Mouse (Mus musculus): ENCODE results near the gene Piezo1. TPM values are rescaled to one million over a fixed set of nuclear protein-coding genes. Genes with fewer than 3 reads are reported as not detected.

The Piezo1 gene
- total RNA-seq, 2 experiments from 2014 or later, result 6.5 to 7.6 TPM

DNA sequence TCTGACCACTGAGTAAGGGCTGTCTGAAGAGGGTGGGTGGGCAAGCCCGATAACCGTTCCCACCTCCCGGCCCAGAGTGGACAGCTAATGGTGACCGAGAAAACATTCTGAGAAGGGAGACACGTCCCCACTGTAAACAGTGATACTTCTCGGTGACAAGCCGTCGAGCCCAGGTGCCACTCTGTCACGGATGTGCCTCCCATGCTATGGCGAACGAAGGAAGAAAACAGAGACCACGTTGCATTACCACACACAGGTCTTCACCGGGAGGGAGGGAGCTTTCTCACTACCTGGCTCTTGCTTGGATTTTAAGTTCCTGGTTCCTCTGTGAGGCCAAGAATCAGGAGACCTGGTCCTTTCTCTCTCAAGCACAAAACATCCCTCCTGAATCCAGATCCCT is 2.8 kb downstream of the Piezo1 start:
- intact Hi-C loops (cut with DNase I), result no loop called here
- no peak for DNase-seq (ENCODE audit: low spot score in 2 of 2)

DNA sequence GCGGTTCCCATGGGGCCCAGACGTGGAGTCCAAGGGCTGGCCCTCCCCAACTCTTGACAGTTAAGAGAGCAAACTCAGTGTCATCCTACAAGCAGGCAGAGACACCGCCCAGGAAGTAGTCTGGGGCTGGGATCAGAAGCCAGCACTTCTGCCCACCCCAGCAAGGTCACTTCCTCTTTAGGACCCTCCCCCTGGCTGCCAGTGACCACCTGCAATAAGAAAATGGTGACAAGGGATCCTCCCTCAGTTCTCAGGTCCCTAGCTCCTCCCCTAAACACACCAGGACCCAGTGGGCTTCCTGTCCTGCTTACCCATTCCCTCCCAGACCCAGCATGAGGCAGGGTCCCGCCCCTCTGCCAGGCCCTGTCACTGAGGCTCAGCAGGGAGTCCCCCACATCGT is 3.3 kb downstream of the Piezo1 start:
- intact Hi-C loops (cut with DNase I), result no loop called here
- no peak for DNase-seq (ENCODE audit: low spot score in 2 of 2)

DNA sequence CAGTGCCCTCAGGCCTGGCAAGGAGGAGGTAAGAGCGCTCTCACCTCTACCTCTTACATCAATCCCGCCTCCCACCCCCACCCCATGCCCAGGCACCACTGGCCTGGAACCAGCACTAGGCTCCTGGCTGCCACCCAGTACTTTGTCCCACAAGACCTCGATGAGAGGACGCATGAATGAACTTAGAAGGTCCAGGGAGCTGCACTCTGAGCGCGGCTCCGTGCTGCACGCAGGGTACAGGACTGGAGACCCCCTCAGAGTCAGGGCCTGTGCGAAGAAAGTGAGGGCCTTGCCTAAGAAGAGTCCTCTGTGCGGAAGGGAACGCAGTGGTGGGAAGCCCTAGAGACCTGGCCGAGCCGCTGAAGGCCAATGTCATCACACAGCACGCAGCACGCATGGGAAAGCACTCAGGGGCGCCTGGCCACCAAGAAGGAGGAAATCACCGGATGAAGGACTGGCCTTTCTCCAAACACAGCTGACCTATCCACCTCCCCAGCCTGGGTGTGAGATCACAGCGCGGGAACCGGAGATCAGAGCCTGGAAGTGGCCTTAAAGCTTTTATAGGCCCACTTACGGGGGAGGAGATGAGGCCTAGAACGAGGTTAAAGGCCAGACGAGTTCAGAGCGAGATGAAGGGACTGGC is 4.2 kb downstream of the Piezo1 start:
- no peak for DNase-seq (ENCODE audit: low spot score in 2 of 2)
- intact Hi-C loops (cut with DNase I), result no loop called here

DNA sequence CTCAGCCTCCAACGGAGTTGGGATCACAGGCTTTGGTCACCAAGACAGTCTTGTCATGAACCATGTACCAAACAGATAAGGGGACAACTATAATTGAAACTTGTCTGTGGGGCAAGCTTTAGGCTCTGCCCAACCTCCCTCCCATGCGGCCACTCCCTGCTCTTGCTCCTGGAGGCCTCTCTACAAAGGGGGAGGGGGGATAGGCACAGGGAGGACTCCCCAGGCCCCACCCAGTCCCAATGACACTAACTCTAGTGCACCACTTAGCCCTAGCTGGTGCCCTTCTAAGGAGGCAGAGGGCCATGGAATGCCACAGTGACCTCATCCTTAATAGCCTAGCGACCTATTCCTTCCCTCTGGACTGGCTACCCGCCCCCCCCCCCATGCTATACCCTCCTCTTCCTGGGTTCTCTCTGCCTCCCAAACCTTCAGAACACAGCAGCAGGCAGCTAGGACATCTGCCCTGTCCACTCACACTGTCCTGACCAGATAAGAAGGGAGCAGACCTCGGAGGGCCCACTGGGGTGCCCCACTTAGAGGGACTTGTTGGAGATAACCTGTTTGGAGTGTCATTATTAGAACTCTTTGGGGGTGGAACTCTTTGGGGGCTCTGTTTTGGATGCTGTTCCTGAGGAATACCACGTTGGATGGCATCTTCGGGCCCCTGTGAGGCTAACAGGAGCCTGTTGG is 4.9 kb downstream of the Piezo1 start:
- no peak for DNase-seq (ENCODE audit: low spot score in 2 of 2)
- intact Hi-C loops (cut with DNase I), result no loop called here

DNA sequence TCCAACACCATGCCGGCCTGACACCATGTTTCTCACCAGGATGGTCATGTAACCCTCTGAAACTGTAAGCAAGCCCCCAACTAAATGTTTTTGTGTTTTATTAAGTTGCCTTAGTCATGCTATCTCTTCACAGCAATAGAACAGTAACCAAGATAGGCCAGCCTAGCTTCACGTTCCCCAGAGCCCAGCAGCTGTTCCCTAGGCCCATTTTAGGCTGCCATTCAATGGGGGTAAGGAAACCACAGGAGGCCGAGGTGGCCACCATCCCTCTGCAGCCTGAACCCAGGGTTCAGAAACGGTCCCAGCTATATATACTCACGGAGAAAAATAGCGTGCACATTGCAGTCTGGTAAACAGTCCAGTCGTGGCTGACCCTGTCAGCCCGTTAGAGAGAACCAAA is 7.0 kb downstream of the Piezo1 start:
- intact Hi-C loops (cut with DNase I), result no loop called here
- no peak for DNase-seq (ENCODE audit: low spot score in 2 of 2)

DNA sequence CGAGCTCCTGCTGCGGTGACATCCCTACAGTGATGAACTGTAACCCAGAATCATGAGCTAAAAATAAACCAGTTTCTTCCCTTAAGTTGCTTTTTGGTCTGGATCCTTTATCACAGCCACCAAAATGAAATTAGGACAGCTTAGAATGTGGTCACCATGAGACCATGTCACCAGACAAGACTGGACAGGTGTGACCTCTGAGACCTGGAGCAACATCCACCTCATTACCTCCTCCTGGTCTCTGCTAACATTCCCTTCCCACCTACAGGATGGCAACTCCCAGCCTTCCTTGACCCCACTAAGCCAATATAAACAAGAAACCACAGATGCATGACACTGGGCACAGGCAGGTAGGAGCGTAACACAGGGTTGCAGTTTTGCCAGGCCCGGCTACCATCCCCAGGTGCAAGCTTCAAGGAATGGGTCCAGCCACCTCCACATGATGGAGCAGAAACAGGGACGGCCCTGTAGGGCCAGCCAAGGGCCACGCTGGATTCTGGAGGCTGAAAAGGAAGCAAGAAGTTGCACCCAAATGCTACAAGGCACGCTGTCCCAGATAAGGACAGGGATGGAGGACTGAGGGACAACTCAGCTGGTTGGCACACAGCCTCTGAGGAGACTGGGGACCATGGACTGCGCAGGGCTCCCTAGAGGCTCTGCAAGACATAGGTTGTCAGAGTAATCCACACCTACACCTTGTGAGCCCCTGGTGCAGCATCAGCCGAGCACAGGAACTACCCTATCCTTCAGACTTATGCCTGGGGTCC is 12.6 kb downstream of the Piezo1 start:
- DNase-seq (ENCODE audit: low spot score in 2 of 2), result no peak
- intact Hi-C loops (cut with DNase I), result no loop called here

DNA sequence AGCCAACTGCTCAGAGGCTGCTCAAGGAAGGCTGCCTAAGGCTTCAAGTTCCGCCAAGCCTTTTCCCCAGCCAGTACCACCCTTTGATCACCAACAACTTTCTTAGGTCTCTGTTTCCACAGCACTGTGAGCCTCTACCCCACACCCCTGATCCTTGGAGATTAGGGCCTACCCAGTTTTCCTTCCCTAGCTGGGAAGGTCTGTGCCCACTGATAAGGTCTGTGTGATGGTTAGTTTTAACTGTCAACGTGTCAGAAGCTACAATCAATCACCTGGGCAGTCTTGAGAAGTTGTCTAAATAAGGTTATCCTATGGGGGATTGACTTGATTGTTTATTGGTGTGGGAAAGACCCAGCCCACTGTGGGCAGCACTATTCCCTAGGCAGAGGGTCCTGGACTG is 13.3 kb downstream of the Piezo1 start:
- no peak for DNase-seq (ENCODE audit: low spot score in 2 of 2)
- intact Hi-C loops (cut with DNase I), result no loop called here

DNA sequence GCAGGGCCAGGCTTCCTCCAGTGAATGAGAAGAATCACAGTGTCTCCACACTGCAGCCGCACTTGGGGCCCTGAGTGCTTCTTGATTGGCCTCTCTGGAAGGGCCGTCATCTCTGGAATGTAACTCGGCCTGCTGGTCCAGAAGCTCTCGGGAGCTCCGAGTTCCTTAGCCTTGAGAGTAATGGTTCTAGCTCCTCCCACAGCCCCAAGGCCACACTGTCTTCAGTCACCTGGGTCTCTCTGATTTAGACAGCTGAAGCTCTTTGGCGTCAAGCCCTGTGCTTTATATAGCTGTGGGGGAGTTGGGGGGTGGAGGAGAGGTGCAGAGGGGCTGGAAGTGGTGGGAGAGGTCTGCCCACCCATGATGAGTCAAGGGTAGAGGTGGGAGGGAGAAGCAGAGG is 14.1 kb downstream of the Piezo1 start:
- intact Hi-C loops (cut with DNase I), result no loop called here
- DNase-seq (ENCODE audit: low spot score in 2 of 2), result no peak

DNA sequence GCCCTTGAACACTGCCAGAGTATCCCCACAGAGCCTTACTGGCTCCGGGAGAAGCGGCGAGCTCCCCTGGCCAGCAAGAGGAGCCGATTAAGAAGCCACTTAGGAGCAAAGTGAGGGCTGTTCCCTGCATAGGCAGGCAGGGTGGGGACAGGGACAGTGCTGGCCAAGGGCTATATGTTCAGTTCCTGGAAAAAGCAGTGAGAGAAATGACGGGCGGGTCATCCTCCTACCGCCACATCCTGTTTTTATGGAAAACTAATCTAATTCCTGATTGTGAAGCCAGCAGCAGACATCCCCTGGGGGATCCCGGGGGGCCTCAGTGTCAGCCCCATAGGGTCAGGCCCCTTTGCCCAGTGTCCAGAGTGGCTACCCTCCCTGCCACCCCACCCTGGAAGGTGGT is 19.8 kb downstream of the Piezo1 start:
- intact Hi-C loops (cut with DNase I), result no loop called here
- no peak for DNase-seq (ENCODE audit: low spot score in 2 of 2)

DNA sequence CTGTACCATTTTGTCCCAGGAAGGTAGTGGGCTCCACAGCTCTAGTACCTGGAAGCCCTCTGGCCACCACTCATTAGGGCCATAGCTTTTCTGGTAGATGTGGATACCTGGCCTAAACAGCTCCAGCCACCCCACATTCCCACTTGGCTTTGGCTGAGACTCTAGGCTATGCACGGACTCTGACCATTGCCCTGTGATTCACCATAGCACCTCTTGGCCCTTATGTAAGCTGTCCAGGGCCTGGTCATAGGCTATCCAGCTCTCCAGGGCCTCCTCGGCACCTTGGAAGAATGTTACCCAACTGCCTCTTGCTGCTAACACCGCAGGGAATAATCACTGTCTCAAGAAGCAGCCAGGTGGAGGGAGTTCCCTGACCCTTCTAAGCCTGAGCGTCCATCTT is 22.0 kb downstream of the Piezo1 start:
- no peak for DNase-seq (ENCODE audit: low spot score in 2 of 2)
- intact Hi-C loops (cut with DNase I), result no loop called here

DNA sequence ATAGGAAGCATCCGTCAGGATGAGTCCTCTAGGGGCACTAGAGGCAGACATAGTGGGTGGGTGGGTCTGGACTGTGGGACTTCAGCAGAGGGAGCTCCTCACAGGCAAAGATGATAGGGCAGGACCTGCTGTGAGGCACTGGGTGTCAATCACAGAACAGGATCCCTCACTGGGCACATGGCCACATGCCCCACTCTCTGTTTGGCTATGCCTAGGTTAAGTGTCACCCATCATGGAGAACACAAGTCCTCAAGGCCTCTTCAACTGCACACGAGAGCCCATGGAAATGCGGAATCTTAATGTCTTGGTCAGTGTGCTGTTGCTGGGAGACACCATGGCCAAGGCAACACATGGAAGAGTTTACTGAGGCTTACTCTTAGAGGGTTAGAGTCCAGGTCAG is 23.2 kb downstream of the Piezo1 start:
- intact Hi-C loops (cut with DNase I), result no loop called here

DNA sequence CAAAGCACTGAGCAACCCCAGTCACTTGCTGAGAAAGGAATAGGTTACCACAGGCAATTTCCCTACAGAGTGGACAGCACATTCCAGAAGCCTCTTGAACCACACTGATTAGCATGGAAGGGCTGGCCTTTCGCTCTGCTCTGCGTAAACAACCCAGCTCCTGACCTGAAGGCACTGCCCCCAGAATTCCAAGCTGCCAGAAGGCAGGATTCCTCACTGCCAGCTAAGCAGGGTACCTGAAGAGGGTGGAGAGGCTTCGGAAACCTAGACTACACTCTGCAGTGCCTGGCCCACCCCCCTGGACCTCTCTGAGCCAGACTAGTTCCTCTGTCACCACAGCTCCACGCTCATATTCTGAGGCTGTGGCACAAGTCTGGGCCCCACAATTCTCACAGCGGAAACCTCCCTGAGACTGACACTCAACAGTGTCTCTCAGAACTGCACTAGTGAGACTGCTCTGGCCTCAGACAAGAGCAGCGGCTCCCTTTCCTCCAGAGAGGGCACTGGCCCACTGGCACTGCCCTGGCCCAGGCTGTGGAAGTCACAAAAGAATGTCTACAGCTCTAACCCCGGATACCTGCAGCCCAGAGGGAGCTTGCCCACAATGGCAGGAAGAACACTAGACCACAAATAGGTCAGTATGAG is 24.5 kb downstream of the Piezo1 start:
- DNase-seq (ENCODE audit: low spot score in 2 of 2), result no peak
- intact Hi-C loops (cut with DNase I), result no loop called here

More for the DNA sequence above, 23.2 kb downstream of the Piezo1 start:
- DNase-seq (ENCODE audit: low spot score in 2 of 2), result no peak

DNA sequence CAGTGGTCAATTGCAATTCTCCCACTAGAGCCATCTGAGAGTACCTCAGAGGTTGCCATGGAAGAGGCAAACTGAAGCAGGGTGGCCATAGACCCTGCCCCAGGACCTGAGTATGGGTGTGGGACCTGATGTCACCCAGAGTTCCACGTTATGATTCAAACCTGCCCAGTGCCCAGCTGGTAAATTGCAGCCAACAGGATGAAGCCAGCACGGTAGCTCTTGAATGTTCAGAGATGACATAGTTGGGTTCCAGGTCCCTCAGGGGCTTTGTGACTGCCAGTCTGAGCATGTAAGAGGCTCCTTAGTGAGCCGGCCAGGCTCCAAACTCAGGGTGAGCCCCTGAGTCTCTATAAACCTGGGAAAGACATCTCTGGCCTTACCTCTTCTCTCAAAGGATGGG is 25.0 kb downstream of the Piezo1 start:
- intact Hi-C loops (cut with DNase I), result no loop called here
- no peak for DNase-seq (ENCODE audit: low spot score in 2 of 2)

DNA sequence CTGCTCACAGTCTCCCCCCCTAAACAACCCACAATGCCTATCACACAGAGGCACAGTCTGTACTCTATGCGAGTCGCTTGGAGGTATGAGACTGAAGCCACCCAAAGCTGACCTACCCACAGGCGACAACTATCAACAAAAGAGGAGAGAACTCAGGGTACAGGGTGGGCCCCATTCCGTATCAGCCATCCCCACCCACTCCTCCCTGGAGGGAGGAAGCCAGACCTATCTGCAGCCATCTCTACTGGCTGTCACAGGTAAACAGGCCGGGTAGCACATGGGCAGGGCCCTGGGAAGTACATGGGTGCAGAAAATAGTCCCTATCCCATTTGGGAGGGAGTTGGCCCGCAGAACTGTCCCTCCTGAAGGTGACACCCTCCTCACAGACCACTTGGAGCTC is 26.1 kb downstream of the Piezo1 start:
- intact Hi-C loops (cut with DNase I), result no loop called here

DNA sequence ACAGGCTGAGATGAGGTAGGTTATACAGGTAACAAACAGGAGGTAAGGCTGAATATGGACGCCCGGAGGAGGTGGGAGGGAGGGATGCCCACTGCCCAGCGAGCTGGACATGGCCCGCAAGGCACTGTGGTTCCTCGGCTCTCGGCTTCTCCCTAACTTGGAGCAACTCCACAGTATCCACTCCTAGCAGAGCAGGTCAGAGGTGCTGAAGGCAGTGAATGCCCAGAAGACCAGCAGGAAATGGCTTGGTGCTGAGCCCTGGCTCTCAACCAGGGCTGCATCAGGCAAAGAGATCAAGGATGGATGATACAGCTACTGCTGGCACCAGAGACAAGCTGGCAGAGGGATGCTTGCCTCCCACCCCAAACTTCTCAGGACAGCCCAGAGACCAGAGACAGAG is 26.6 kb downstream of the Piezo1 start:
- intact Hi-C loops (cut with DNase I), result no loop called here
- no peak for DNase-seq (ENCODE audit: low spot score in 2 of 2)

More for the DNA sequence above, 26.1 kb downstream of the Piezo1 start:
- no peak for DNase-seq (ENCODE audit: low spot score in 2 of 2)

DNA sequence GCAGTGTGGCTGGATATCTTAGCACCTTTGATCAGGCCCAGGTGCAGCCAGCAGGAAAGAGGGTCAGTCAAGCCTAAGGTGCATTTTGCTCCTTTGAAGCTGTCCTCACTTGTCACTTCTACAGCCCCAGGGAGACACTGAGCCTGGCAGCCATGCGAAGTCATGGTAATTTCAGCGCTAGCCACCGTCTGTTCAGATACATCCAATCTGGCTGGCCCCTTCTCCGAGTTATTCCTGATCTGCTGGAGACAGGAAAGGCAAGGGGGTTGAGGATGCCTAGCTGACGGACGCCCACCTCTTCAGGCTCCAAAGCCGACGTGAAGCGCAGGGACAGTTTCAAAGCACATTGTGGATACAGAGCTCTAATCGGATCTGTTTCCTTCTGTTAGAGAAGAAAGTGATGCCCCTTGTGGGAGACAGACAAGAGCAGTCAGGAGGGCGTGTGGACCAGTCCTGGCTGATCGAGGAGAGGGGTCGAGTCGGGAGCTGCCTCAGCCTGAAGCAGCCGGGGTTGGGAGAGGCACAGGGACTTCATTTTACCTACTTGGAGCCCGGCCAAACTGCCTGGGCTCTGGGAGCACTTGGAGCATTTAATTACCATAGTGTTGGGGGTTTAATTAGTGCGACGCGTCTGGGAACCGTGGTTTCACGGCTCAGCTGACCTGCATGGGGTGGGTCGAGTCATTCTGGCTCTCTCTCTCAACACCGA is 27.3 kb downstream of the Piezo1 start:
- intact Hi-C loops (cut with DNase I), result no loop called here
- peak; percentile 19 to 31 for DNase-seq (ENCODE audit: low spot score in 2 of 2)

DNA sequence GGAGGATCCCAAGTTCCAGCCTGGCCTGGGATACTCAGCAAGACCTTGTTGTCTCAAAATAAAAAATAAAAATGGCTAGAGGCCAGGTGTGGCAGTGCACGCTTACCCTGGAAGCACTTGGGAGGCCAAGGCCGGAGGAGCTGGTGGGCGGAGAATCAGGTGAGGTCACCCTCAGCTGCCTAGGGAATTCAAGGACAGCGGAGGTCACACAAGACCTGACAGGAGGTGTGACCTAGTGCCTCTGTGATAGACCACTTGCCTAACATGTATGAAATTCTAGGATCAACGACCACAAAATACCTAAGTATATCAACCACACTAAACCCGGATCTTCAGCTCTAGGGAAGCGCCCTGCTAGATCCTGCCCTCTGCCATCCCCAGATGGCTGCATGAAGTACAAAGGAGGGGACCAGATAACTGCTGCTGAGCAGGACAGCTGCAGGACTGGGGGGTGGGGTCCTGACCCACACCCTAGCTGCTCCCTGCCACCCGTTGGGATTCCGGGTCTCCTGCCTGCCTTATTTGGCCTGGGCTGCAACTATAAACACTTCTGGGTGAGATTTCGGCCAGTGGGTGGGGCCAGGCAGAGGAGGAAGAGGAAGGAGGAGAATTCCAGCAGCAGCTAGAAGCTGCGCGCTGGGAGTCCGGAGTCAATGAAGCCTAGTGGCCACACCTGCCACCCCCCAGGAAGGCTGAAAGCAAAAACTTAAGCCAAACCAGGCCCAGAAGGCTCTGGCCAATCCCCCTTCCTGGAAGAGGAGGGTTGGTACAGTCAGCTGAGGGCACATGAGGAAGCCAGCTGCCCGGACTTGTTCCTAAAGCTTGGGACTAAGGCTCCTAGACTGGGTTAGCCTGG is 28.1 kb downstream of the Piezo1 start:
- intact Hi-C loops (cut with DNase I), result no loop called here

DNA sequence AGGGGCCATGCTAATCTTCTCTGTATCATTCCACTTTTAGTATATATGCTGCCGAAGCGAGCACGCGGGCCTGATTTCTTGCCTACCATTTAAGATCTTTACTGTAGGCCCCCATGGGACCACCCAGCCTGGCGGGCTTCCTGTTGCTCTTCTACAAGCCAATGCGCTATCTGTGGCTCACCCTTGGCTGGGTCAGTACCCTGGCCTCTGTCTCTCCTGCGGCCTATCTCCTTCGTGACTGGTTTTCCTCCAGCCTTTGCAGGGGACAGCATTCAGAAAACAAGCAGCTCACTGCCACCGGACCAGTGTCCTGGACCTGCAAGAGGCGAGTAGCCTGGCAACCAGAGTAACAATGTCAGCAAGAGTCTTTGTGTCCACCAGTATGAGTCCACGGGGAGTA is 30.5 kb downstream of the Piezo1 start:
- DNase-seq (ENCODE audit: low spot score in 2 of 2), result no peak
- intact Hi-C loops (cut with DNase I), result no loop called here

More for the DNA sequence above, 28.1 kb downstream of the Piezo1 start:
- no peak for DNase-seq (ENCODE audit: low spot score in 2 of 2)

Data from left cerebral cortex, postnatal 36 days (tissue).